Mouse (Mus musculus): ENCODE results near the gene Tm2d1.
A peak's percentile ranks its signal among the peaks of the same experiment; 100 is the strongest.
"Not testable (repeated sequence)": the region's sequence is repeated elsewhere in the genome, so short reads cannot be mapped to it uniquely, and the experiment has no call there.

Tm2d1 gene

DNA sequence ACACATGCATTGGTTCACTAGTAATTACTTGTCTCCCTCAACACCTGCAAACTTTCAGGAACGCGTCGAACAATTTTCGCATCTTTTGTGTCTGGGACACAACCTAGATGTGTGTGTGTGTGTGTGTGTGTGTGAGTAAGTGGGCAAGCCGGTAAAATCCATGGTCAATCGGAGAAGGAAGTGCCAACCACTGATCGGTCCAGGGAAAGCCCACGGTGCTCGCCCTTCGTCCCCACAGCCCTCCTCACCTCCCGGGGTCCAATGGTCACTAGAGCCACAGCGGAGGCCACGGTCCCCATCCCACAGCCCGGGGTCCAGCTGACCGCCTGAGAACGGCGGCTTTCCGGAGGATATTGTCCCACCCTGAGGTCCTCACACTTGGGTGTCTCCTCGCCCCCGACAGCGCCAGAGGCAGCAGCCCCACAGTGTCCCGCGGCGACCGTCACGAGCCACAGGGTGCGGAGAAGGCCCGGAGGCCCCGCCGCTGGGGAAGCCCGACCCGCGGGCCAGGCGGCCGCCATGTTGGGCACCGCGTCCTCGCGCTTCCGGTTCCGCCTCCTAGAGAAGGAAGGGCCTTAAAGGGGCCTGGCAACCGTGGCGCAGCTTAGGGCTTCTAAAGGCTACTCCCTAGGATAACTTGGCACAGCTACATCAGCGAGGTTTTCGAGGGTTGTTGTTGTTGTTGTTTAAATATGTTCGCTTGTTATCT lies at the start of gene Tm2d1:
Tm2d1 (minus strand) TSS at position 591 of the 709 bp plus-strand sequence.
- peak; percentile 57 for DNase-seq (ENCODE audit: low read depth, low spot score)

DNA sequence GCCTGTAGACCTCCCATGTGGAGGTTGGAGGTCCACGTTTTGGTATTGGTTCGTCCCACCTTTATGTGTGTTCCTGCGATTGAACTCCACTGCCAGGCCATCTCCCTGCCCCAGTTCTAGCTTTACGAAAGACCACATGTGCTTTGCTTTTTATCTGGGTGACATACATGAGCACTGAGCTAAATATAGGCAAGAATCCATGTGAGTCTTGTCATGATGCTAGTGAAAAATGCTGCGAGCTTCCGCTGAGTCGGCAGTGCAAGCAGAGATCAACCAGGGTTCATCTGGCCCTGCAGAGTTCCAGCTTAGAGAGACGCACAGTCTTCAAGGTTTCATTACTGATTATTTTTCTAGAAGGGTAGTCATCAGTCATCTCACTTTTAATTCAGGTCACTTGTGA lies 45.3 kb upstream of the Tm2d1 start:
- DNase-seq (ENCODE audit: low read depth, low spot score): no peak

DNA sequence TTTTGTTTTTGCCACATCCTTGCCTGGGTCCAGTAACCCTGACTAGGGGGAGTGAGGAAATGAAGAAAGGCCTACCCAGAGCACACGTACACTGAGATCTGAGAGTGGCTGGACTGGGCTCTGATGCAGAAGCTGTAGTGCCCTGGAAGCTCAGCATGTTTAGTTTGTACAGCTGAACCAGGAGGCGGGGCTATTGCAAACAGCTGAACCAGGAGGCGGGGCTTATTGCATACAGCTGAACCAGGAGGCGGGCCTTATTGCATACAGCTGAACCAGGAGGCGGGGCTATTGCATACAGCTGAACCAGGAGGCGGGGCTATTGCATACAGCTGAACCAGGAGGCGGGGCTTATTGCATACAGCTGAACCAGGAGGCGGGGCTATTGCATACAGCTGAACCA lies 32.0 kb upstream of the Tm2d1 start:
- DNase-seq (ENCODE audit: low read depth, low spot score): not testable (repeated sequence)

DNA sequence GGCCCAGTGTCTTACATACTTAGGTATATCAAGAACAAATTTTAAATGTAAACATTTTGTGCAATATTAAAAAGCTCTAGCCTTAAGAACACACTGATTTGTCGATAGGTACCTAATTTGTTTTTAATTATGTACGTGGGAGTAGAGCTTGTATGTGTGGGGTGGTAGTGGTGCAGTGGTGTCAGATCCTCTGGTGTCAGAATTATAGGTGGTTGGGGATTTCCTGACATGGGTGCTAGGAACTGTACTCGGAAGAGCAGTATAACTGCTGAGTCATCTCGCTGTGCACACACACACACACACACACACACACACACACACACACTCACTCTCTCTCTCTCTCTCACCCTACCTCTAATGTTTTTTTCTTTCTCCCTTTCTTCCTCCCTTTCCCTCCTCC lies 25.3 kb upstream of the Tm2d1 start:
- DNase-seq (ENCODE audit: low read depth, low spot score): no peak

DNA sequence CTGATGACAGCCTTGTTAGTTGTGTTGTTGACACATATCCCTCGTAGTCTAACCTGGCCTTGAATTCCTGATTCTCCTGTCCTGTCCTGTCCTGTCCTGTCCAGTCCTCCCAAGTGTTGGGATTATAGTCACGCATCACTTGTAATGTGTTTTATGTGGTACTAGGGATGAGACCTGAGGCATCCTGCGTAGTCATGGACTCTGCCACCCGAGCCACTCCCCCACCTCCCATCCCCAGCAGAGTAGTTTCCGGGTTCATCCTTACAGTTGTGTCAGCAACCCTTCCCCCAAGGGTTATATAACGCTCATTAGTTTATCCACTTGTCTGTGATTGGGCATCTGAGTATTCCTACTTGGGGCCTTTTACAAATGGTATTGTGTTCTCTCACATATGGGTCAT lies 21.3 kb upstream of the Tm2d1 start:
- no peak for DNase-seq (ENCODE audit: low read depth, low spot score)

DNA sequence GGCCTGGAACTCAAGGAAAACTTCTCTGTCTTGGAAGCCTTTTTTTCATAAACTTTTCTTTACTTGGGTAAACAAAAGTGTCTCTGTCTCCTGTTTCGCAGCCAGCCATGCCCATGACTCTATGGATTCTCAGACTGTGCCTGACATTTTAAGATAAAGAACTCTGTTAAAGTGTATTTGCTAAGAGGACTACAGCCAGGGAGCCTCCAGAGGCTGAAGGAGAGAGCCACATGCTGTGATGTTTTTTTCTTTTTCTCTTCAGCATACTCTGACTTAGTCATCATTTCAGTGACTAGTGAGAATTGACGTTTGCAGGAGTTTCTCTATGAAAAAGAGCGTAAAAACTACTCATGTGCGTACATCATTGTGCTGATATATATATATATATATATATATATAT lies 20.4 kb upstream of the Tm2d1 start:
- no peak for DNase-seq (ENCODE audit: low read depth, low spot score)

DNA sequence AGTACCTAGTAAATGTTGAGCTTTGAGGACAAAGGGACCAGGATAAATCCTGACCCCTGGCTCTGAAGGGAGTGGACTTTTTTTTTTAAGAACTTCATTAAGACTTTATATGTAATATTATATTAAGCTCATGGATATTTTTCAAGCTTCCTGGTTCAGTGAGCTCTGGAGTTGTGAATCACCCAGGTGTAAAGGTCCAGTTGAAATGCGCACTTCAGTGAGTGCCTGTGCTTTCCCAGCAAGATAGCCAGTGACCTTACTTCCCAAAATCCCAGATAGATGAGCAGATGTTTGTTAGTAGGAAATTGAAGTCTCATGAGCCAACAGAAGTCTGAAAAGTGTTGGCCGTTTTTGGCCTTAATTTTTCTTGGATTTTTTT lies 18.5 kb upstream of the Tm2d1 start:
- no peak for DNase-seq (ENCODE audit: low read depth, low spot score)

DNA sequence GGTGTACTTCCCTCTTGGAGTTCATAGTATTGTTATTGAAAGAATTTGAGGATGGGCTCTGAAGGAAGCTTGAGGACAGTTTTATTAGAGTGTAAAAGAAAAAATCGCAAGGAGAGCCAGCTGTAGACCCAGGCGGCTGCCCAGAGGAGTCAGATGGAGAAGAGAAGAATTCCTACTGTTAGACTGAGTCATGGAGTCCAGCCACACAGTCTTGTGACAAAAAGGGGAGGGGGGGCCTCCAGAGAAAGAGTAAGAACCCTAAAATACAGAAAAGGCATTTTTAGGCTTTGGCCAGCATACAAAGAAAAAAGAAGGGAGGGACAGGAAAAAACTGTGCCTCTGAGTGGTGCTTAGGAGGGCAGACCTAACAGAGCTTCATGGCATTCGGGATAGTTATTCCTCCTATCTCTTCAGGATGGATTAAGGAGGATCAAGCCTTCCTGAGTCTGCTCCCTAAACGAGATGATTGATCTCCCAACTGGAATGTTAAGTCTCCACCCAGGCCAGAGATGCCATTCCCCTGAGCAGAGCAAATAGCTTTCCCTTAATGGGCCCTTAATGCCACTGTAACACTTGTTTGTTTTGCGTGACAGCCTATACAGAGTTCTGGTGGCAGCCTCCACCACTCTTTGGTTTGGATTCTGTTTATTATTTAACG lies 17.9 kb upstream of the Tm2d1 start:
- DNase-seq (ENCODE audit: low read depth, low spot score): no peak

DNA sequence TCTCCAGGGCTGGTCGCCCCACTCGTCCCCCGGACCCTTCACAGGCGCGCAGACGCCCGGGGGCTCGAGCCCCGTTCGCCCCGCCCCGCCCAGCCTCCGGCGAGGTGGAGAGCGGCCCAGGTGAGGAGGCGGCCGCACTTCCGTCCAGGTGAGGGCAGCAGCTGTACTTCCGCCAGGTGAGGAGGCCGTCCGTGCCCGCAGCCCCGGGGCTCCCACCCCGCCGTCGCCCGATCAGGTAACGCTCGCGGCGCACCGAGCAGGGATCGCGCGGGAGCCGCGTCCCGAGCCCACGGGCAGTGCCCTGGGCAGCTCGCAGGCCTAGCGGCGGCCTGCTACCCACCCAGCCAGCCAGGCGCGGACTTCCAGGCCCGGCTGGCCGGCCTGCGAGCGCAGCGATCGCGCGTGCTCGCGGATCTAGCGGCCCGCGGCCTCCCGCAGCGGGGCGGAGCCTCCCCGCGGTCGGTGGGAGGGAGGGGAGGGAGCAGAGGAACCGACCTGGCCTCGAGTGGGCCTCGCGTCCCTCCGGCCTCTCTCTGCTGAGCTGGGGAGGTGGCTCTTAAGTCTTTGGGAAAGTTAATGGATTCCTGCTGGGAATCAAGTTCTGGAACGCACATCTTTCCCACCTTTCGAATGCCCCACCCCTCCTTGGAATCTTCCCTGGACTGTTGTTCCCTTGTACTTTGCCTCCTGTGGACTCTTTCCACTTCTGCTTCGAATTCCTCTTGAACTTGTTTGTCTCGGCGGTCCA lies 12.8 kb upstream of the Tm2d1 start, which contains the start of gene Patj:
Patj (plus strand) TSS at position 96 of the 748 bp plus-strand sequence.
- no peak for DNase-seq (ENCODE audit: low read depth, low spot score)

DNA sequence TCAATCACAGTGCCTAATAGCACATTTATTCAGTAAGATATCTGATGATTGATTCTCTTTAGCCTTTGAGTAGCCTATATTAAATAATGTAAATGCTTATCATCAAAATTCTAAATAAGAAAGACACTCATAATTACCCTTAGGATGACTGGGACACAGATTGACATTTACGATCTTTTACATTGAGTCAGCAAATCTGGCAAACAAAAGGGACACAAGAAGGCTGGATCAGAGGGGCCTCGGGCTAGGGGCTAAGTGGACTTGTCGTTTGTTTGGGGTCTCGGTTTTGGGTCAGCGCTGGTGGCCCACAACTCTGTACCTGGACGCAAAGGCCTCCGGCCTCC lies 12.2 kb upstream of the Tm2d1 start:
- no peak for DNase-seq (ENCODE audit: low read depth, low spot score)

DNA sequence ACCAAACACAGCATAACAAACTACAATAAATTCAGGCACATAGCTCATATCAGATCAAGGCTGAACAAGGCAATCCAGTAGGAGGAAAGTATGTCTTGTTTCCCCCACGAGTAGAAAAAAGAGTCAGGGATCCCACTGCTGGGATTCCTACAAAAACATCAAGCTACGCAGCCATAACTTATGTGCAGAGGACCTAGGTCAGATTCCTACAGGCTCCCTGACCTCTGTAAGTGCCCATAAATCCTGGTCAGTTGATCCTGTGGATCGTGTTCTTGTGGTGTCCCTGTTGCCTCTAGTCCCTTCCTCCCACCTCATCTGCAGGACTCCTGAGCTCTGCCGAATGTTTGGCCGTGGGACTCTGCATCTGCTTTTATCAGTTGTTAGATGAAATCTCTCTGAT lies 1.9 kb upstream of the Tm2d1 start:
- DNase-seq (ENCODE audit: low read depth, low spot score): no peak

DNA sequence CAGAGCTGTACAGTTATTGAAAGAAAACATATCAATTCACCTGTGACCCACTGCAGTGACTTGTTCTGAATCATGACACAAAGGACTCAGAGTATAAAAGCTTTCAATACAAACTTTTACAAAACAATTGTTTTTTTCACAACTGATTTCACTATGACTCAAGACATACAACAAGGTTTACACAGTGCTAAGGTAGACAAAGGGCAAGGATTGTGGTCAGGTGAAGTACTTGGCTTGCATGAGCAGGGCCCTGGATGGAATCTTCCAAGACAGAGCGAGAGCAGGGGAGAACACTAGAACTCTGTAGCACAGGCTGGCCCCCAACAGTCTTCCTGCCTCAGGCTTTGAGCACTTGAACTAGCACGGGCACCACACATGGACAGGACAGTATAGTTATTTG lies 6.2 kb downstream of the Tm2d1 start:
- no peak for DNase-seq (ENCODE audit: low read depth, low spot score)

DNA sequence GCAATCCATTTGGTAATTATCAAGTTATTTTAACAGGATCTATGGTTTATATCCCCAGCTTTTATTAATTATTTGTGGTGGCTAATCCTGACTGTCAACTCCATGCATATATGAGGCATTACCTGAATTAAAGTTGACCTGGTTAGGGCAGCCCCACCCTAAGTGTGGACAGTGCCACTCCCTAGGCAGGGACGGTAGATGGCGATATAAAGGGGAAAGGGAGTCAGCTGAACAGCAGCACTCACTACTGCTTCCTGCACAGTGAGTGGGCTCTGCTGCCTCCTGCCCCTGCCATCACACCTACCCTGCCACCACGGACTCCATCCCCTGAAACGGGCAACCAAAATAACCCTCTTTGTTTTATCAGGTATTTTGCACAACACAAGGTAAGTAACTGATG lies 7.7 kb downstream of the Tm2d1 start:
- DNase-seq (ENCODE audit: low read depth, low spot score): no peak

DNA sequence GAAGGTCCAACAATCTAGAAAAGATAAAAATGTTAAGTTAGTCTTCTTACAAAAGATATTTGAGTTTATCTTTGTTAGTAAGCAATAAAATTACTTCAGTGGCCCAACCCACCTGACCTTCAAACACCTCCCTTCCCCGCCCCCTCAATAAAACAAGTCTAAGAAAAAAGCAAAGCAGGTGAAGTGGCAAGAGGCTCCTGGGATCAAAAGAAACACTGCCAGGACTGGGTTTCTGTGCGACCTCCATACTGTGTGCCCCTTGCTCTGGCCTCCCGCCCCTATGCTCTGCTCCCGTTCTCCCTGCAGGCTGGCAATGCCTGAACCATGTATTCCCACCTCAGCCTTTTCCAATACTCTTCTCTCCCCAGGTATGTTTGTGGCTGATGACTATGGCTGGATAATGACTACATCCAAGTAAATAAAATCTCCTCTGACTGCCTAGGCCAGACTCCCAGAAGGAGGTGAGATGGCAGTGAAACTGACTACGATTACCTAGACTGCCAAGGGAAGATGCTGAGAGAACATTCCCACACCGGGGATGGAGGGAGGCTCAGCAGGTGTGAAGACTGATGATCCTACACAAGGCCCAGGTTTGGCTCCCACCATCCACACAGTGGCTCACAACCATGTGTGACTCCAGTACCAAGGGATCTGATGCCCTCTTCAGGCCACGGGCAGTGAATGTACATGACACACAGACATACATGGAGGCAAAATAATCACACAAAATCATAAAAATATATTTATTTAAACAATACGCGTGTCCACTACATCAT lies 24.9 kb downstream of the Tm2d1 start:
- DNase-seq (ENCODE audit: low read depth, low spot score): no peak

DNA sequence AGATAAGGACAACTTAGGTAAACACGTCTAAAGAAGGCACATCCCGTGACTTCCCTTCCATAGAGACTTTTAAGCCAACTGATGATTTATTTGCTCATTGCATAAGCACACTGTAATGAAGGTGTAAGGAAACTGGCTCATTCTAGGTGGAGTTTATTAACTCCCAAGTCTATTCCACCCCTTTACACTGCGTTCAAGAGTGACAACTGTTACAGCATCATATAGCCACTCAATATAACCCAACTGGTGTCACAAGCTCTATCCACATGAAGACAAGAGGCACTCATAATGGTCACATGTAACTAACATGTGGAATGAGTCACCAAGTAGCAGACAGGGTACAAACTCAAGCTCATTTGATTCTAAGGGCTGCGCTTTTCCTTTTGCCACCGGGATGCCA lies 34.5 kb downstream of the Tm2d1 start:
- DNase-seq (ENCODE audit: low read depth, low spot score): no peak

DNA sequence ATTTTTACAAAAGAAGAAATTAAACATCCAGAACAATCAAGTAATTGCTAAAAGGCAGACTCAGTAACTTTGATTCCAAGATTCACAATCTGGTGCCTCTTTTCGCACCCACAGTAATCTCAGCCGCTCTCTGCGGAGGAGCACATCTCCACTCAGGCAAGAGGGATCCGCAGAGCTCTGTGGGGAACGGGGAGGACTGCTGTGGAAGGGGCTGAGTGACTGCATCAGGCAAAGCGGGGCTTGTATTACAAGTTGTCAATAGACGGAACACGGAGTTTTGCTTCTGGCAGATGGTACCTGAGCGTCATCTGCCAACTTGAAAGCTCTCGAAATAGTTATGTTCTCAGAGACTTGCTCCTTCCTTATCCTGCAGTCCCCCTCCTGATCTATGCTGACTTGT lies 37.3 kb downstream of the Tm2d1 start:
- DNase-seq (ENCODE audit: low read depth, low spot score): no peak

DNA sequence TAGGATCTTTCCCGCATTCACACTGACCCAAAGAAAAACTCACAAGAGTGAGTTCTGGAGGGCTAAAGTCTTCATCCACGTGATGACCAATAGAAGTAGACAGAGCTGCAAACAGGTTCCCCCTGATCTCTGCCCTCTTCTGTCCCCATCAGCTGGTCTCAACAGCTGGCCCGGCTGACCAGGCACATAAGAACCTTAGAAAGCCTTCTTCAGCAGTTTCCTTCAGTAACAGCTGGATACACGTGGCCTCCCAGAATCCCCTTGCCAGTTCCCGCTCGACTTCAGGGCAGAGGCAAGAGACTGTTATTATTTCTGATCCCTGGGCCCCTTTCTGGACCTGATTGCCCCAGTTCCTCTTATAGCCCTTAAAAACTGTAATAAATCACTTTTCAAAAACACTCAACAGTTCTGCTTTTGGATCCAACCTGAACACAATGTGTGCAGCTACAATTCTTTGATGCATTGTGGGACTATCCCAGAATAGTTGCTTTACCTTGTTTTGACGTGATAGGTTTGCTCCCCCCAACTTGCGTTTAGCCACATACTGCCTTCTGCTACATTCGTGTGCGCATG lies 43.0 kb downstream of the Tm2d1 start:
- no peak for DNase-seq (ENCODE audit: low read depth, low spot score)

DNA sequence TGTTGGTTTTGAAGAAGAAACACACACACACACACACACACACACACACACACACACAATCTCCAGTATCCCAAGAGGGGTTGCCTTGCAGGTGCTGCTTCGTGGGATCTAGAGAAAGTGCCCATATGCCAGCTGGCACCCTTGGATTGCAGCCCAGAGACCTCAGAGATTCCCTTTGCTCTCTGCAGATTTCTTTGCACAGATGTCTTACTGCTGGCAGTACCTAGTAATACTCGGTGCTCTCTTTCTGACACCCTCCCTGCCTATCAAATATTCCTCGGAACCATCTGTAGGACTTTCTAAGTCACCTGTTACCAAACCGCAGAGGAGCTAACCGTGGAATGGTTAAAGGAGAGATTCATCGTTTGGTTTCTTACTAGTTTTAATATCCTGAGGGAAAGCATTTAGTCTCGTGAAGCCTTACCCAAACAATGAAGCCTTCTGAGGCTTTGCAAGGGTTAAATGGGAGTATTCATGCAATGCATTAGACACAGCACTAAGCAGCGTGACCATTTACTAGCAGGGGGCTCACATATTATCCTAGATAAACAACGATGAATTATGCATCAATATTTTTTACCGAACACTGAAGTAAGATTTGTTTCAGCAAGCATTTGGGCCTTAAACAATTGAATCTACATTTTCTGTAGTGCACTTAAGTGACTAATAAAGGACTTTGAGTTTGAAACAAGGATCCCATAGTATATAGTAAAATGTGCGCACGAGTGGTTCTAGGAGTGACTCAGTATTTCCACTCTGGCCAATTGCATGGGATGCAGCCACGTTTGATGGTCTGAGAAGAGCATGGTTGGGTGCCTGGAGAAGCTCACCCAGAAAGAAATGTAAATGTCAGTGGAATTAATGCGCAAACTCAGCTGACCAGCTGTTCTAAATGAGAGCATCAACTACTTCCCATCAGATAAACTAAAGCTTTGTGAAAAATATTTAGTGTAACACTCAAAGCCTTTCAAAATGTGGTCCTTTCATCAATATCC lies 44.2 kb downstream of the Tm2d1 start:
- no peak for DNase-seq (ENCODE audit: low read depth, low spot score)

DNA sequence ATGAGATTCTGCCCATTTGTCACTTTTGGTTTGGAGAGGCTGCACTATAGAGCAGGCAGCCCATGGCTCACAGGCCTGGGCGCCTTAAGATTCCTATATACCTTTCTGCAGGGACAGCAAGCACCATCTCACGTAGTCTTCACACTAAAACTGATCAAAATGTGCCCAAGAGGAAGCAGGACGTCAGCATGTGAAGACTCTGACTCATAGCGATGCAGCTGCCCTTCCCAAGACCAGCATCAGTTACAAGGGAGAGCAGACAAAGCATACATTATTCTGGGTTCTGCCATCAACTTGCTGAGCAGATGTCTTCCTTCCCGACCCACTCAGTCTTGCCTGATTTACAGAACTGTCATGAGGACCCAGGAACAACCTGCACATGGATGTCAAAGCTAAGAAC lies 45.9 kb downstream of the Tm2d1 start:
- no peak for DNase-seq (ENCODE audit: low read depth, low spot score)

DNA sequence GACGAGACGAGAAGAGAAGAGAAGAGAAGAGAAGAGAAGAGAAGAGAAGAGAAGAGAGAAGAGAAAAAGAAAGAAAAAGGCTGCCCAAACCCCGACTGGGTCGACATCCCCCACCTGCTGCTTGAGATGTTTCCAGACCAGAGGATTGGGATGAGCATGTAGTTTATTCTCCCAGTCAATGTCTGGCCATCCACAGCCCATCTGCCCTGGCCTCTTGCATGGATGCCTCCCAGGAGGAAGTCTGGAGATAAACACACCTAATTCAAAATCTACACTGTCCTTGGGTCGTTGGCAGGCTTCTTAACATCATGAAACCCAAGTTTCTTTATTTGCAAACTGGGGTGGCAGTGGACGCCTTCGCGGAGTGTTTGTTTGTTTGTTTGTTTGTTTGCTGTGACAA lies 47.4 kb downstream of the Tm2d1 start:
- DNase-seq (ENCODE audit: low read depth, low spot score): no peak

DNA sequence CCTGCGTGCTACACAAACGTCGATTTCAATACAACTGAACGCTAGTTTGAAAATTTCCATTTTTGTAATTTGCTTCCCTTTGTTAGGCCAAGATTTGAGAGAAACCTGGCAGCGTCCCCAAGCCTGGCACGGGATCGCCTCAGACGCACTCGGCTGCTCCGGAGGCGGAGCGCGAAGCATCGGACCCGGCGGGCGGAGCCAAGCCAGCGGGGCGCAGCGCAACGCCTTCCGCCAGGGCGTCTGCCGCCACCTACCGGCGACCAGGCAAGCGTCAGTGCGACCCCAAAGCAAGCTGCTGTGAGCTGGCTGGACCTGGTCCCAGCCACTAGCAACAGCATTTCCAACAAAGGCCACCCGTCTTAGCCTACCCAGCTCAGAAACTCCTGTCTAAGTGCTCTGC lies 60.9 kb downstream of the Tm2d1 start:
- DNase-seq (ENCODE audit: low read depth, low spot score): no peak
